Mouse (Mus musculus) heart, postnatal 0 days (tissue): ENCODE data around the gene Sertad2.

Source experiments
- CTCF ChIP-seq: IDR thresholded peaks from 2 replicates; pipeline ENCODE4 v1.5.1; 2016; ENCODE audit warnings: antibody characterized with exemption, control low read depth, low read depth
- EP300 ChIP-seq: IDR thresholded peaks from 2 replicates; pipeline ENCODE4 v1.6.1; 2016; ENCODE audit warnings: antibody characterized with exemption, low read depth

- TF ChIP-seq CTCF: no peak
- TF ChIP-seq EP300: no peak
Observed at GRCm38 (mm10) chr11:20521321-20521720, 21.7 kb upstream of the Sertad2 start.
